Mouse (Mus musculus): ENCODE data around the gene Naa16. TPM values are rescaled to one million over a fixed set of nuclear protein-coding genes. Genes with fewer than 3 reads are reported as not detected.
A peak's percentile ranks its signal among the peaks of the same experiment; 100 is the strongest.

Gene Naa16
- polyA plus RNA-seq, 1 experiment from 2014 or later, result 45.9 TPM

GRCm38 (mm10) chr14:79277922-79278321, 112.7 kb downstream of the Naa16 start:
- WGBS, result 57% methylated on average over 7 of the region's 7 CpGs
- no peak for ATAC-seq (ENCODE audit: low FRiP score, low TSS enrichment)
- H3K27ac ChIP-seq (ENCODE audit: low read depth, low read length), result no peak overlapping the region
- no peaks in the 10 kb centered on the region for H3K27me3 ChIP-seq (ENCODE audit: control insufficient read depth, insufficient read depth, low read length)
- no peak overlapping the region for H3K4me2 ChIP-seq (replicated peaks; ENCODE audit: low read depth, low read length)
- H3K9ac ChIP-seq (ENCODE audit: low read depth, low read length), result no peak overlapping the region
- no peaks in the 10 kb centered on the region for H3K9me3 ChIP-seq (ENCODE audit: control insufficient read depth, low read length)
- H3K36me3 ChIP-seq (ENCODE audit: control insufficient read depth, insufficient read depth, low read length), result no peaks in the 10 kb centered on the region
- no peak overlapping the region for H3K4me3 ChIP-seq (ENCODE audit: low read length)
- H3K4me1 ChIP-seq (ENCODE audit: control insufficient read depth, insufficient read depth, low read length), result 0 out of 2 replicates have a peak, but pooled peaks cover 5% of the 10 kb centered on the region

GRCm38 (mm10) chr14:79275870-79276395, 114.6 kb downstream of the Naa16 start:
- 57% methylated on average over 8 of the region's 8 CpGs for WGBS
- Histone ChIP-seq H3K9me3 (ENCODE audit: control insufficient read depth, low read length) (no peaks in the 10 kb centered on the region), H3K36me3 (ENCODE audit: control insufficient read depth, insufficient read depth, low read length) (no peaks in the 10 kb centered on the region), H3K4me2 (replicated peaks; ENCODE audit: low read depth, low read length) (no peak overlapping the region), H3K4me1 (ENCODE audit: control insufficient read depth, insufficient read depth, low read length) (0 out of 2 replicates have a peak, but pooled peaks cover 5% of the 10 kb centered on the region), H3K9ac (ENCODE audit: low read depth, low read length) (no peak overlapping the region), H3K27me3 (ENCODE audit: control insufficient read depth, insufficient read depth, low read length) (no peaks in the 10 kb centered on the region), H3K4me3 (ENCODE audit: low read length) (no peak overlapping the region), H3K27ac (ENCODE audit: low read depth, low read length) (no peak overlapping the region)
- 0 out of 2 replicates have a peak, but pooled peaks have one; percentile 22 for ATAC-seq (ENCODE audit: low FRiP score, low TSS enrichment)

GRCm38 (mm10) chr14:79275441-79275840, 115.1 kb downstream of the Naa16 start:
- 20% methylated on average over 3 of the region's 3 CpGs for WGBS
- Histone ChIP-seq H3K4me2 (replicated peaks; ENCODE audit: low read depth, low read length) (no peak overlapping the region), H3K9me3 (ENCODE audit: control insufficient read depth, low read length) (no peaks in the 10 kb centered on the region), H3K27me3 (ENCODE audit: control insufficient read depth, insufficient read depth, low read length) (no peaks in the 10 kb centered on the region), H3K4me1 (ENCODE audit: control insufficient read depth, insufficient read depth, low read length) (0 out of 2 replicates have a peak, but pooled peaks cover 5% of the 10 kb centered on the region), H3K36me3 (ENCODE audit: control insufficient read depth, insufficient read depth, low read length) (no peaks in the 10 kb centered on the region), H3K27ac (ENCODE audit: low read depth, low read length) (no peak overlapping the region), H3K9ac (ENCODE audit: low read depth, low read length) (no peak overlapping the region), H3K4me3 (ENCODE audit: low read length) (no peak overlapping the region)
- ATAC-seq (ENCODE audit: low FRiP score, low TSS enrichment), result no peak

Other genes with a start within 250 kb of the Naa16 start
- not detected in 2 replicates for gene Zfp957, start 143.4 kb downstream of the Naa16 start, polyA plus RNA-seq (2014; fragmentation: Nextera tagmentation; extraction: Ambion mirVana)
- 22.7 and 26.0 TPM in 2 replicates for gene Rgcc, start 89.1 kb downstream of the Naa16 start, polyA plus RNA-seq (2014; fragmentation: Nextera tagmentation; extraction: Ambion mirVana)
- gene Mtrf1, start 7.0 kb upstream of the Naa16 start, polyA plus RNA-seq (2014; fragmentation: Nextera tagmentation; extraction: Ambion mirVana), result 12.1 and 12.3 TPM in 2 replicates
- gene Kbtbd7, start 35.7 kb upstream of the Naa16 start, polyA plus RNA-seq (2014; fragmentation: Nextera tagmentation; extraction: Ambion mirVana), result 9.0 and 15.6 TPM in 2 replicates
- 2.9 and 3.2 TPM in 2 replicates for gene Kbtbd6, start 61.1 kb upstream of the Naa16 start, polyA plus RNA-seq (2014; fragmentation: Nextera tagmentation; extraction: Ambion mirVana)
- gene Elf1, start 90.4 kb upstream of the Naa16 start, polyA plus RNA-seq (2014; fragmentation: Nextera tagmentation; extraction: Ambion mirVana), result 13.9 and 18.5 TPM in 2 replicates
- gene Wbp4, start 90.7 kb upstream of the Naa16 start, polyA plus RNA-seq (2014; fragmentation: Nextera tagmentation; extraction: Ambion mirVana), result 47.1 and 64.8 TPM in 2 replicates
- 135 and 166 TPM in 2 replicates for gene Sugt1, start 196.9 kb upstream of the Naa16 start, polyA plus RNA-seq (2014; fragmentation: Nextera tagmentation; extraction: Ambion mirVana)